ENCODE assay signal across 18 mouse cellular contexts in the genomic region with DNA sequence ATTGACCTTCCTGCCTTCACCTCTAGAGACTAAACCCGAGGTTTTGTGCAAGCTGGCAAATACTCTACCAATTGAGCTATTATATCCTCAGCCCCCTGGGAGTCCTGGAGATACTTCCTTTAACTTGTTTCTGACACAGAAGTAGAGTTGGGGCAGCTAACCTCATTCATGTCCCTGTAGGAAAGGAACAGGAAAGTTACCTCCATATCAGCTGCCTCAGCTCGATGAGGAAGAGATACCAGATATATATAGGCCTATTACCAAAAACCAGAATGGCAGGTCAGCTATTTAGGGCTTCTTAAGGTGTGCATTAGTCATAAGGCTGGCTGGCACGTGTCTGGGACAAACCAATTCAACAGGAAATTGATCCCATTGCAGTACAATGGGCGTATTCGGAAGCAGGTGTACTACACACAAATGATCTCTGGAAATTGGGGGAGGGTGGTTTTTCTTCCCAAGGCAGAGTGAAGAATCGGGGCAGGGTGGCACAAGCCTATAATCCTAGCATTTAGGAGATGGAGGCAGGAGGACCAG. TPM values are rescaled to one million over a fixed set of nuclear protein-coding genes. Genes with fewer than 3 reads are reported as not detected.
"Had no signal": no experiment of that assay in that cellular context is flagged by ENCODE, and none has a peak within 500 bp of the region (broad histone marks: within the 10 kb centered on the region; RNA-seq: fewer than 3 reads in every experiment).

No protein-coding gene starts in this region.

- H3K9ac ChIP-seq: kidney, embryonic 15.5 days; liver, embryonic 13.5 days had no signal

- DNase-seq: kidney, adult 11 months; kidney, adult 8-10 months; kidney, postnatal 10 days; kidney, postnatal 36 days; liver, embryonic 13.5 days; lung, adult 2 months; lung, postnatal 14 days; lung, postnatal 4 days; midbrain, embryonic 14.5 days; right cerebral cortex, postnatal 14 days; right cerebral cortex, postnatal 4 days; thymus, postnatal 36 days had no signal

- H3K27ac ChIP-seq: kidney, embryonic 15.5 days; liver, embryonic 13.5 days had no signal

- H3K4me1 ChIP-seq: liver, embryonic 13.5 days had no signal

- H3K9me3 ChIP-seq: kidney, embryonic 15.5 days; liver, embryonic 13.5 days had no signal

- H3K4me2 ChIP-seq: kidney, embryonic 15.5 days; liver, embryonic 13.5 days; midbrain, embryonic 11.5 days had no signal

- H3K36me3 ChIP-seq: kidney, embryonic 15.5 days; liver, embryonic 13.5 days had no signal

- H3K4me3 ChIP-seq: kidney, embryonic 15.5 days; liver, embryonic 13.5 days had no signal

- H3K27me3 ChIP-seq: kidney, embryonic 15.5 days; liver, embryonic 13.5 days had no signal

RNA-seq across cellular contexts. Expression of a gene that starts 48.6 kb away (rescaled TPM):
- total RNA-seq: megakaryocyte progenitor cell, adult 5-6 weeks; megakaryocyte-erythroid progenitor cell, adult 5-6 weeks had no signal
- polyA plus RNA-seq: limb, embryonic 14.5 days; lung, adult 2 months; lung, embryonic 16.5 days had no signal
